Mouse (Mus musculus) embryonic facial prominence, embryonic 11.5 days (tissue): ENCODE measurements at regions not wholly inside any gene's neighbourhood (a gene's known extent, or its start where the extent isn't known, plus 50 kb on each side); places are given as distances from the start of the nearest gene placed in this dataset.

ENCODE experiments used
- ATAC-seq: fragments of 200-750 bp; cut with Nextera tagmentation; replicated peaks from 2 replicates; pipeline ENCODE4 v1.8.0; 2017; ENCODE audit warnings: low read depth; ENCODE audit not compliant: insufficient number of reproducible peaks, low FRiP score, low TSS enrichment
- DNase-seq: peaks from one replicate; pipeline ENCODE4 v3.0.0-alpha.2; 2015; ENCODE audit warnings: low spot score
- H3K27ac ChIP-seq: fragments of 300-500 bp; sonication (generic); replicated peaks from 2 replicates; pipeline ENCODE4 v1.5.1; 2014; ENCODE audit warnings: mild to moderate bottlenecking, low read depth, low read length, control low read depth
- H3K27me3 ChIP-seq: fragments of 300-500 bp; sonication (generic); 2 replicates; pipeline ENCODE4 v1.6.1; 2014; ENCODE audit warnings: mild to moderate bottlenecking, low read length, moderate library complexity, mixed read lengths; ENCODE audit not compliant: control insufficient read depth, insufficient read depth
- H3K36me3 ChIP-seq: fragments of 300-500 bp; sonication (generic); replicated peaks from 2 replicates; pipeline ENCODE4 v1.6.1; 2014; ENCODE audit warnings: low read depth, mild to moderate bottlenecking, low read length, moderate library complexity, mixed read lengths; ENCODE audit not compliant: control insufficient read depth, insufficient read depth
- H3K4me1 ChIP-seq: fragments of 300-500 bp; sonication (generic); 2 replicates; pipeline ENCODE4 v1.6.1; 2014; ENCODE audit warnings: low read length, mixed read lengths; ENCODE audit not compliant: control insufficient read depth, insufficient read depth
- H3K4me2 ChIP-seq: fragments of 300-500 bp; sonication (generic); 2 replicates; pipeline ENCODE4 v1.6.1; 2014; ENCODE audit warnings: low read depth, mild to moderate bottlenecking, control low read depth, low read length, moderate library complexity
- H3K4me3 ChIP-seq: fragments of 300-500 bp; sonication (generic); 2 replicates; pipeline ENCODE4 v1.5.1; 2014; ENCODE audit warnings: low read depth, low read length, control low read depth
- H3K9ac ChIP-seq: fragments of 300-500 bp; sonication (generic); replicated peaks from 2 replicates; pipeline ENCODE4 v1.6.1; 2014; ENCODE audit warnings: mild to moderate bottlenecking, control low read depth, low read length
- H3K9me3 ChIP-seq: fragments of 300-500 bp; sonication (generic); replicated peaks from 2 replicates; pipeline ENCODE4 v1.6.1; 2016; ENCODE audit warnings: mild to moderate bottlenecking, low read length, inconsistent platforms, mixed read lengths; ENCODE audit not compliant: control insufficient read depth
- WGBS: fragments of 180-500 bp; shearing (Covaris S2); extraction: QIAGEN DNeasy Blood & Tissue Kit; methylation state at CpG from one replicate; pipeline ENCODE4 v1.1.7; 2014; 5-methylcytosine and 5-hydroxymethylcytosine counted together

GRCm38 (mm10) chr12:35863141-35863540 is 62.3 kb upstream of the Agr3 start:
- DNase-seq (no peak), ATAC-seq (no peak)
- H3K36me3 ChIP-seq = no peaks in the 10 kb centered on the region
- H3K4me2 ChIP-seq = no peak overlapping the region
- no peak overlapping the region for H3K9ac ChIP-seq
- no peaks in the 10 kb centered on the region for H3K9me3 ChIP-seq
- H3K4me3 ChIP-seq = no peak overlapping the region
- H3K27me3 ChIP-seq = no peaks in the 10 kb centered on the region
- no peaks in the 10 kb centered on the region for H3K4me1 ChIP-seq
- WGBS = 91% methylated on average over 1 of the region's 1 CpGs
- H3K27ac ChIP-seq = no peak overlapping the region

DNA sequence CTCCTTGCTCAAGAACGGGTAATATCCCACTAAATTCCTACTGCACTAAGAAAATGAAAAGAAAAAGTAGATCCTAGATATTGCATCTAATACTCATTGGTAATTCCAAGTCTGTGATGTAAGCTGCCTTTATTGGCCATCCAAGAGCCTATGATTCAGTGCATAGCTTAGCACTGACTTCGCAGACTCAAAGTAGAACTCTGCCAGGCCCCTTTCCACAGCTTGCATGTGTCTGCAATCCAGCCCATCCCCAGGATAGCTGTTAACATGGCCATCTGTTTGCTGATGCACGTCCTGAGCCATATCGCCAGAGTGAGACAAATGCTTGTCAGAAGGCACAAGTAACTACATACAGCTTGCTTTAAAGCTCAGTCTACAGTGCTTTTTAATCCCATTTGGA is 72.3 kb upstream of the Agr3 start:
- DNase-seq = no peak
- Histone ChIP-seq H3K9me3 (no peaks in the 10 kb centered on the region), H3K4me3 (no peak overlapping the region), H3K9ac (no peak overlapping the region), H3K4me2 (no peak overlapping the region), H3K27me3 (no peaks in the 10 kb centered on the region), H3K36me3 (no peaks in the 10 kb centered on the region), H3K4me1 (no peaks in the 10 kb centered on the region), H3K27ac (no peak overlapping the region)
- WGBS = 89% methylated on average over 4 of the region's 4 CpGs
- ATAC-seq = no peak

- Histone ChIP-seq H3K9me3 (no peaks in the 10 kb centered on the region), H3K4me3 (no peak overlapping the region), H3K27me3 (no peaks in the 10 kb centered on the region), H3K4me1 (no peaks in the 10 kb centered on the region), H3K4me2 (no peak overlapping the region), H3K27ac (no peak overlapping the region), H3K36me3 (no peaks in the 10 kb centered on the region), H3K9ac (no peak overlapping the region)
- ATAC-seq (no peak), DNase-seq (no peak)
- 80% methylated on average over 5 of the region's 5 CpGs for WGBS
These were observed 78.4 kb upstream of the Agr3 start for GRCm38 (mm10) chr12:35846905-35847610.

DNA sequence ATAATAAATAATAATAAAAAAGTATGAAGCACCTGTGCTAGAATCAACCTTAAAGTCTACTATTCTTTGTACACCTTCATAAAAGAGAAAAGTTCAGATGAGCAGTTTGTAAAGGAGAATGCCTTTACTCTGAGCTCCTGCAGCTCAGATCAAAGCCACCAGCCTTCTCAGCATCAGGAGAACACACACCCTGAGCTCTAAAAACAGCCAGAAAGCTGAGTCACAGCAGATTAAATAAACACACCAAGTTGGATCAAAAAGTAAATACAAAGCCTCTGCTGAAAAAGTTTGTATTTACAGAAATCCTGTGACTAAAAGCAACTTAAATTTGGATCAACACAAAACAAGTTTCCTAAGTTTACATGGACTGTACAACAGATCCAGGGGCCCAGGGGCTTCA is 88.5 kb upstream of the Agr3 start:
- ATAC-seq = no peak
- no peaks in the 10 kb centered on the region for H3K4me1 ChIP-seq

DNA sequence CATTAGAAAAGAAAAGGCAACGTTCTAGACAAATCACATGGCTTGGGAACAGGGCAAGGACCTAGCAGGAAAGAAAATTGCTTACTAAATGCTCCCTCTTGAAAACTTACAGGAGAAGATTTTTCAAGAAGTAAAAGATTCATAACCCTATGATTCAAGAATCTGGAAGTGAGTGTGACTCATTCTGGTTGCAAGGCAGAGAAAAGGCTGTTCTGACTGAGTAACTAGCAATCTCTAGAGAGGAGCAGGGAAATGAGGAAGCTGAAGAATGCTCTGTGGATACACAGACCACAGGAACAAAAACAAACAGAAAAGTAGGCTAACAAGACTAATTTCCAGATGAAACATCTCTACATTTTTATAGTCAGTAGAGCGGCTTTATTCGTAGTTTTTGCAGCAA is 92.1 kb upstream of the Agr3 start:
- Histone ChIP-seq H3K9ac (no peak overlapping the region), H3K36me3 (no peaks in the 10 kb centered on the region), H3K4me1 (no peaks in the 10 kb centered on the region), H3K4me2 (no peak overlapping the region), H3K27me3 (no peaks in the 10 kb centered on the region), H3K9me3 (no peaks in the 10 kb centered on the region), H3K4me3 (no peak overlapping the region), H3K27ac (no peak overlapping the region)
- 81% methylated on average over 3 of the region's 3 CpGs for WGBS
- DNase-seq = no peak
- no peak for ATAC-seq

More for the DNA sequence above, 88.5 kb upstream of the Agr3 start:
- no peaks in the 10 kb centered on the region for H3K9me3 ChIP-seq
- H3K27me3 ChIP-seq = no peaks in the 10 kb centered on the region
- no peak overlapping the region for H3K27ac ChIP-seq
- no peak for DNase-seq
- H3K4me2 ChIP-seq = no peak overlapping the region
- H3K9ac ChIP-seq = no peak overlapping the region
- H3K36me3 ChIP-seq = no peaks in the 10 kb centered on the region
- H3K4me3 ChIP-seq = no peak overlapping the region

- Histone ChIP-seq H3K27me3 (no peaks in the 10 kb centered on the region), H3K9ac (no peak overlapping the region), H3K9me3 (no peaks in the 10 kb centered on the region), H3K4me3 (no peak overlapping the region), H3K4me2 (no peak overlapping the region), H3K27ac (no peak overlapping the region), H3K36me3 (no peaks in the 10 kb centered on the region), H3K4me1 (no peaks in the 10 kb centered on the region)
- 78% methylated on average over 2 of the region's 2 CpGs for WGBS
- DNase-seq = no peak
- ATAC-seq = no peak
These were observed 93.4 kb upstream of the Agr3 start for GRCm38 (mm10) chr12:35831922-35832512.

DNA sequence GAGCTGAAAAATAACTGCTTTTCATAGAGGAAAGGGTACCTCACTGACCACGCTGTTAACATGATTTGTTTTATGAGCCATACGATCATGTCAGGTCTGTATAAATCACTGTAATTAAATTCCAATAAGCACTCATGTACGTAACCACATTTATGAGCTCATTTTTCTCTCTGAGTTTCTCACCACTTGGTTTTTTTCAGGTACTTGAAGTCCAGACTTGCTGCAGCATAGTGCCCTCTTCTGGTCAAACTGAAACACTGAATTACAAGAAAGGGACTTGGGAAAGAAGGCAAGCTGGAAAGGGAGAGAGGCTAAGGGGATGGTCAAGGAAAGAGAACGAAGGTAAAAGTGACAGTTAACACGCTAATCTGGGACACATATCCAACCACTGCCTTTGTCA is 94.2 kb upstream of the Agr3 start:
- no peak overlapping the region for H3K27ac ChIP-seq
- no peaks in the 10 kb centered on the region for H3K4me1 ChIP-seq
- DNase-seq (peak; percentile 79), ATAC-seq (no peak)
- no peak overlapping the region for H3K4me3 ChIP-seq
- H3K9me3 ChIP-seq = no peaks in the 10 kb centered on the region
- H3K36me3 ChIP-seq = no peaks in the 10 kb centered on the region
- H3K4me2 ChIP-seq = no peak overlapping the region
- 14% methylated on average over 5 of the region's 5 CpGs for WGBS
- H3K27me3 ChIP-seq = no peaks in the 10 kb centered on the region
- no peak overlapping the region for H3K9ac ChIP-seq

DNA sequence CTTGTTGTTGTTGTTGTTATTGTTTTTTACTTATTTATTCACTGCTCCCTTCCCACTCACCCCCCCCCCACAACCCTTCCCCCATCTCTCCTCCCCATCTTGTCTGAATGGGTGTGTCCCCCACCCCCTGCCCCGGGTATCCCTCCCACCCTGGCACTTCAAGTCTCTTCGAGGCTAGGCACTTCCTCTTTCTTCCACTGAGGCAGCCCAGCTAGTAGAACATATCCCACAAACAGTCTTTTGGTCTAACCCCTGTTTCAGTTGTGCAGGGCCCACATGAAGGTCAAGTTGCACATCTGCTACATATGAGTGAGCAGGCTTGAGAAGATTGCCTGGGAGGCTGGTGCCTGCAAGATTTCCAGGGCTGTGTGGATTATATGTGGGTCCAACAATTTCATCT is 97.6 kb upstream of the Agr3 start:
- Histone ChIP-seq H3K9me3 (no peaks in the 10 kb centered on the region), H3K27ac (no peak overlapping the region), H3K9ac (no peak overlapping the region), H3K4me3 (no peak overlapping the region), H3K4me1 (no peaks in the 10 kb centered on the region; the same call in 1 of the 2 replicates), H3K36me3 (no peaks in the 10 kb centered on the region), H3K4me2 (no peak overlapping the region), H3K27me3 (no peaks in the 10 kb centered on the region)
- 63% methylated on average over 2 of the region's 2 CpGs for WGBS
- ATAC-seq (no peak), DNase-seq (no peak)
